Mouse (Mus musculus) layer of hippocampus, adult 8-10 months (tissue): Measurements from ENCODE around the gene Ggct. TPM values are rescaled to one million over a fixed set of nuclear protein-coding genes. Genes with fewer than 3 reads are reported as not detected.

Experiments
- DNase-seq, 2 experiments: peaks; one replicate each; pipeline ENCODE4 v3.0.0; 2022; ENCODE audit warnings: low spot score in 2 of 2
- total RNA-seq, 4 experiments: library from RNA; stranded (reverse); gene quantifications; 2 replicates each; pipeline ENCODE4 v1.2.4; 2022

Gene Ggct
- total RNA-seq = 10 to 100 TPM; 30.2 to 38.7 (median 34.5) TPM

- DNase-seq = peak; percentile 96
These were observed at the start of gene Ggct for GRCm38 (mm10) chr6:54992734-54993260. TSS of gene Ggct (minus strand) at chr6:54992950.

GRCm38 (mm10) chr6:55040031-55040430 is 47.3 kb upstream of the Ggct start:
- DNase-seq = no peak

GRCm38 (mm10) chr6:55039446-55039783 is 46.7 kb upstream of the Ggct start:
- DNase-seq = no peak

GRCm38 (mm10) chr6:55038671-55039445 is 46.1 kb upstream of the Ggct start:
- DNase-seq = no peak

- DNase-seq = peak; percentile 70 to 84
These were observed 45.3 kb upstream of the Ggct start, which contains the start of gene Gars for GRCm38 (mm10) chr6:55037799-55038670. TSS of gene Gars (plus strand) at chr6:55038007.

GRCm38 (mm10) chr6:55036731-55037130 is 44.0 kb upstream of the Ggct start:
- no peak for DNase-seq

- DNase-seq = no peak
These were observed 34.9 kb upstream of the Ggct start for GRCm38 (mm10) chr6:55027642-55028041.

- no peak for DNase-seq
These were observed 29.1 kb upstream of the Ggct start for GRCm38 (mm10) chr6:55021806-55022205.

- no peak for DNase-seq
These were observed 25.7 kb upstream of the Ggct start for GRCm38 (mm10) chr6:55018417-55018816.

GRCm38 (mm10) chr6:55016710-55017583 is 24.2 kb upstream of the Ggct start:
- peak; percentile 38 to 57 for DNase-seq

GRCm38 (mm10) chr6:55016236-55016635 is 23.5 kb upstream of the Ggct start:
- DNase-seq = peak; percentile 23 to 40

GRCm38 (mm10) chr6:55014184-55014583 is 21.4 kb upstream of the Ggct start:
- DNase-seq = no peak

GRCm38 (mm10) chr6:55012516-55012915 is 19.8 kb upstream of the Ggct start:
- no peak for DNase-seq

GRCm38 (mm10) chr6:55010330-55011091 is 17.8 kb upstream of the Ggct start:
- DNase-seq = no peak

GRCm38 (mm10) chr6:55009391-55010230 is 16.9 kb upstream of the Ggct start:
- DNase-seq = peak; percentile 32 to 44

- no peak for DNase-seq
These were observed 15.7 kb upstream of the Ggct start for GRCm38 (mm10) chr6:55008401-55008800.

- DNase-seq = no peak
These were observed 10.8 kb upstream of the Ggct start for GRCm38 (mm10) chr6:55003559-55003958.

- DNase-seq = no peak
These were observed 9.7 kb upstream of the Ggct start for GRCm38 (mm10) chr6:55002438-55002837.

GRCm38 (mm10) chr6:55001320-55001719 is 8.6 kb upstream of the Ggct start:
- no peak for DNase-seq
